Mouse (Mus musculus): ENCODE measurements around the gene Cir1.

Cir1 gene

GRCm38 (mm10) chr2:73304506-73304905 lies 8.0 kb downstream of the Cir1 start:
- in situ Hi-C loops (cut with MboI; ENCODE audit: unreplicated experiment in 2 of 2): loop anchor here in 1 of 2 experiments (25.0 kb wide), 1 partner anchor 583 kb away; the partner anchor contains the start of gene Atf2

GRCm38 (mm10) chr2:73302722-73303121 lies 9.8 kb downstream of the Cir1 start:
- in situ Hi-C loops (cut with MboI; ENCODE audit: unreplicated experiment in 2 of 2): loop anchor here in 1 of 2 experiments (25.0 kb wide), 1 partner anchor 585 kb away; the partner anchor contains the start of gene Atf2

GRCm38 (mm10) chr2:73301979-73302378 lies 10.5 kb downstream of the Cir1 start:
- in situ Hi-C loops (cut with MboI; ENCODE audit: unreplicated experiment in 2 of 2): loop anchor here in 1 of 2 experiments (25.0 kb wide), 1 partner anchor 585 kb away; the partner anchor contains the start of gene Atf2

- in situ Hi-C loops (cut with MboI; ENCODE audit: unreplicated experiment in 2 of 2): loop anchor here (10.0 to 25.0 kb wide), 3 partner anchors 334 to 1363 kb away; partner anchors contain the start of genes Evx2 (in 1 of the 2) and Hoxd13 (in 1 of the 2)
These were observed 13.7 kb downstream of the Cir1 start for GRCm38 (mm10) chr2:73298841-73299240.

GRCm38 (mm10) chr2:73298154-73298553 lies 14.3 kb downstream of the Cir1 start:
- in situ Hi-C loops (cut with MboI; ENCODE audit: unreplicated experiment in 2 of 2): loop anchor here (10.0 to 25.0 kb wide), 3 partner anchors 333 to 1364 kb away; partner anchors contain the start of genes Evx2 (in 1 of the 2) and Hoxd13 (in 1 of the 2)

- in situ Hi-C loops (cut with MboI; ENCODE audit: unreplicated experiment in 2 of 2): loop anchor here (10.0 to 25.0 kb wide), 3 partner anchors 330 to 1367 kb away; partner anchors contain the start of genes Evx2 (in 1 of the 2) and Hoxd13 (in 1 of the 2)
These were observed 17.5 kb downstream of the Cir1 start for GRCm38 (mm10) chr2:73295023-73295422.

- in situ Hi-C loops (cut with MboI; ENCODE audit: unreplicated experiment in 2 of 2): loop anchor here (10.0 to 25.0 kb wide), 3 partner anchors 326 to 1371 kb away; partner anchors contain the start of genes Evx2 (in 1 of the 2) and Hoxd13 (in 1 of the 2)
These were observed 21.4 kb downstream of the Cir1 start for GRCm38 (mm10) chr2:73291130-73291529.

GRCm38 (mm10) chr2:73285630-73286029 lies 26.9 kb downstream of the Cir1 start:
- in situ Hi-C loops (cut with MboI; ENCODE audit: unreplicated experiment in 2 of 2): loop anchor here (10.0 to 25.0 kb wide), 3 partner anchors 121 to 1377 kb away; partner anchors contain the start of genes Evx2 (in 1 of the 2) and Hoxd13 (in 1 of the 2)

GRCm38 (mm10) chr2:73281707-73282106 lies 30.8 kb downstream of the Cir1 start:
- in situ Hi-C loops (cut with MboI; ENCODE audit: unreplicated experiment in 2 of 2): loop anchor here (5.0 to 25.0 kb wide), 6 partner anchors 117 to 1381 kb away; partner anchors contain the start of genes Evx2 (in 1 of the 2) and Hoxd13 (in 1 of the 2)

- in situ Hi-C loops (cut with MboI; ENCODE audit: unreplicated experiment in 2 of 2): loop anchor here (5.0 to 25.0 kb wide), 6 partner anchors 116 to 1381 kb away; partner anchors contain the start of genes Evx2 (in 1 of the 2) and Hoxd13 (in 1 of the 2)
These were observed 31.3 kb downstream of the Cir1 start for GRCm38 (mm10) chr2:73281048-73281661.

- in situ Hi-C loops (cut with MboI; ENCODE audit: unreplicated experiment in 2 of 2): loop anchor here (5.0 to 25.0 kb wide), 6 partner anchors 116 to 1382 kb away; partner anchors contain the start of genes Evx2 (in 1 of the 2) and Hoxd13 (in 1 of the 2)
These were observed 32.0 kb downstream of the Cir1 start for GRCm38 (mm10) chr2:73280356-73281047.

GRCm38 (mm10) chr2:73279271-73280038 lies 33.0 kb downstream of the Cir1 start:
- in situ Hi-C loops (cut with MboI; ENCODE audit: unreplicated experiment in 2 of 2): loop anchor here (5.0 to 25.0 kb wide), 8 partner anchors 115 to 1383 kb away; partner anchors contain the start of genes Evx2 (in 1 of the 2) and Hoxd13 (in 1 of the 2)

GRCm38 (mm10) chr2:73278869-73279268 lies 33.6 kb downstream of the Cir1 start:
- in situ Hi-C loops (cut with MboI; ENCODE audit: unreplicated experiment in 2 of 2): loop anchor here (5.0 to 25.0 kb wide), 4 partner anchors 117 to 1383 kb away; partner anchors contain the start of genes Evx2 (in 1 of the 2) and Hoxd13 (in 1 of the 2)

GRCm38 (mm10) chr2:73278131-73278854 lies 34.2 kb downstream of the Cir1 start:
- in situ Hi-C loops (cut with MboI; ENCODE audit: unreplicated experiment in 2 of 2): loop anchor here (5.0 to 25.0 kb wide), 4 partner anchors 116 to 1384 kb away; partner anchors contain the start of genes Evx2 (in 1 of the 2) and Hoxd13 (in 1 of the 2)

- in situ Hi-C loops (cut with MboI; ENCODE audit: unreplicated experiment in 2 of 2): loop anchor here (5.0 to 25.0 kb wide), 4 partner anchors 115 to 1385 kb away; partner anchors contain the start of genes Evx2 (in 1 of the 2) and Hoxd13 (in 1 of the 2)
These were observed 34.8 kb downstream of the Cir1 start for GRCm38 (mm10) chr2:73277709-73278075.

GRCm38 (mm10) chr2:73277021-73277708 lies 35.3 kb downstream of the Cir1 start:
- in situ Hi-C loops (cut with MboI; ENCODE audit: unreplicated experiment in 2 of 2): loop anchor here (5.0 to 25.0 kb wide), 4 partner anchors 115 to 1385 kb away; partner anchors contain the start of genes Evx2 (in 1 of the 2) and Hoxd13 (in 1 of the 2)

GRCm38 (mm10) chr2:73276141-73276571 lies 36.3 kb downstream of the Cir1 start:
- in situ Hi-C loops (cut with MboI; ENCODE audit: unreplicated experiment in 2 of 2): loop anchor here (5.0 to 25.0 kb wide), 4 partner anchors 114 to 1386 kb away; partner anchors contain the start of genes Evx2 (in 1 of the 2) and Hoxd13 (in 1 of the 2)

All from v-Abl transformed pro-B cells (cell line).